Mouse (Mus musculus): Measurements from ENCODE around the gene Adh4. TPM values are rescaled to one million over a fixed set of nuclear protein-coding genes. Genes with fewer than 3 reads are reported as not detected.
"Not testable (repeated sequence)": the region's sequence is repeated elsewhere in the genome, so short reads cannot be mapped to it uniquely, and the experiment has no call there.

The Adh4 gene
- polyA plus RNA-seq (2015; fragmentation: Nextera tagmentation; extraction: Ambion mirVana): not detected in 2 replicates

DNA sequence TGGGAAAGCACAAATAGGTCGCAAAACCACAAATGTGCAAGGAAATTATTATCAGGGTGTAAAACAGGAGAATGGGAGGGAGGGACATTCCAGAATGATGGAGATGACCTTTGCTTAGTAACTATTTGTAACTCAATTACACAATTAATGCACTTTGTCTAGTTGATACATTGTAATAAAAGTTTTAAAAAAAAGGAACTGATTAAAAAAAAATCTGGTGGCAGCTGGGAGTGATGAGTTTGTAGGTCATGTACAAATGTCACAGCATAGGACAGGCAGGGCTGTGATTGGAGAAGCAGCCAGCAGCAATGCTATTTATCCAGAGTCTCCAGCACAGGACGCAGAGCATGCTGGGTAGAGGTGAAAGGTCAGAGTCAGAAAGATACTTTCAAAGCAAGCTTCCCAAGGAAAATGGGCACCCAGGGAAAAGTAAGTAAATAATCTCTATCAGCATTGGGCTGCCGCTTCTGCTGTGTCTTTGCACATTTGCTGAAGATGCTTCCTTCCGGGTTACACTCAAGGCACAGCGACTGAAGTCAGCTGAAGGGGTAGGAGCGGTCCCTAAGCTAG, at the start of gene Adh4:
TSS of gene Adh4 (plus strand) at position 346 of the 570 bp plus-strand sequence.
- Histone ChIP-seq H3K4me1 (no peaks in the 10 kb centered on the region), H3K4me2 (no peak within 1 kb of the TSS), H3K36me3 (replicated peaks) (no peaks in the 10 kb centered on the region), H3K4me3 (no peak within 1 kb of the TSS), H3K27me3 (replicated peaks) (no peaks in the 10 kb centered on the region), H3K9ac (no peak within 1 kb of the TSS), H3K9me3 (no peaks in the 10 kb centered on the region), H3K27ac (no peak within 1 kb of the TSS)
- no peak for ATAC-seq (replicated peaks)
- 79% methylated on average over 6 of the region's 6 CpGs for WGBS

- no peaks in the 10 kb centered on the region for H3K9me3 ChIP-seq
- no peaks in the 10 kb centered on the region for H3K4me1 ChIP-seq
- no peaks in the 10 kb centered on the region for H3K36me3 ChIP-seq (replicated peaks)
- H3K9ac ChIP-seq: no peak overlapping the region
- ATAC-seq (replicated peaks): no peak
- H3K27ac ChIP-seq: no peak overlapping the region
- no peak overlapping the region for H3K4me3 ChIP-seq
- H3K27me3 ChIP-seq (replicated peaks): no peaks in the 10 kb centered on the region
- H3K4me2 ChIP-seq: no peak overlapping the region
- WGBS: 85% methylated on average over 2 of the region's 2 CpGs
Measured at GRCm38 (mm10) chr3:138366181-138366580, 49.1 kb upstream of the Adh4 start.

DNA sequence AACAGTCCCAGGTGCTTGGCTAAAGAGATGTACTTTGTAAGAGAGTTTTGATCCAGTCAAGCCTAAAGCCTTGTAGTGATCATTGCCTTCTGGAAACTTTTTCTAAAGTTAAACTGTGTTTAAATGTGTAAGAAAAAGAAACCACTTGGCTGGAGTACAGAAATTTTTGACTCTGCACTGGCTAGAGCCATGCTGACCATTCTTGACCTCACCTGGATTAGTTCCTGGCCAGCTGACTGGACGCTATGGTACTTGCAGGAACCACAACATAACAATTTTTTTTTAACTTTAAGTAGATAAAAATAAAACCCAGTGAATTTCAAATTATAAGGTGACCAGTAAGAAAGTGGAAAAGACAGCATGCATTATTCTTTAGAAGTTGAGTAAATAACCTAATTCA, 45.7 kb upstream of the Adh4 start:
- 93% methylated on average over 1 of the region's 1 CpGs for WGBS
- no peaks in the 10 kb centered on the region for H3K9me3 ChIP-seq

DNA sequence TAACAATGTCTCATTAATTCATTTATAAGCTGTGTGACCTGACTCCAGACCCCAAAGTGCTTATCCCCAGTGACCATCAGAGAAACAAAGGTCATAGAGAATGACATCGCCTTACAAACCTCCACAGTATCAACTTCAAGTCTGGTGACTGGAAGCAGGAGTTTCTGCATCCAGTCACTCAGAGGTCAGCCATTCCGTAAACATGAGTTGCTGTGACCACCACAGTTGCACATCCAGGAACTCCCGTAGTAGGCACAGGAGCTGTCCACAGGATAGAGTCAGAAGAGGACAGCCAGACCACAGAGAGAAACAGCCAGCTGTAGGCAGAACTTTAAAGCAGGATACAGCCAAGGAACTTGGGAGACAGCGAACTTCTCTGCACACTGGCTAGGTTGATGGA, 45.0 kb upstream of the Adh4 start:
- not testable (repeated sequence) for H3K4me1 ChIP-seq; H3K27ac ChIP-seq; H3K27me3 ChIP-seq (replicated peaks); H3K9me3 ChIP-seq; ATAC-seq (replicated peaks); H3K4me2 ChIP-seq; H3K4me3 ChIP-seq; H3K36me3 ChIP-seq (replicated peaks); H3K9ac ChIP-seq
- WGBS: 82% methylated on average over 4 of the region's 4 CpGs

More for the DNA sequence above, 45.7 kb upstream of the Adh4 start:
- H3K4me3 ChIP-seq: no peak overlapping the region
- no peak overlapping the region for H3K4me2 ChIP-seq
- no peak for ATAC-seq (replicated peaks)
- no peak overlapping the region for H3K9ac ChIP-seq
- H3K27me3 ChIP-seq (replicated peaks): no peaks in the 10 kb centered on the region
- H3K36me3 ChIP-seq (replicated peaks): no peaks in the 10 kb centered on the region
- H3K27ac ChIP-seq: no peak overlapping the region
- no peaks in the 10 kb centered on the region for H3K4me1 ChIP-seq

GRCm38 (mm10) chr3:138373920-138374319, 41.3 kb upstream of the Adh4 start:
- Histone ChIP-seq H3K9ac (no peak overlapping the region), H3K4me3 (no peak overlapping the region), H3K9me3 (no peaks in the 10 kb centered on the region), H3K36me3 (replicated peaks) (no peaks in the 10 kb centered on the region), H3K4me2 (no peak overlapping the region), H3K27ac (no peak overlapping the region), H3K4me1 (no peaks in the 10 kb centered on the region), H3K27me3 (replicated peaks) (no peaks in the 10 kb centered on the region)
- ATAC-seq (replicated peaks): no peak
- 76% methylated on average over 4 of the region's 4 CpGs for WGBS

DNA sequence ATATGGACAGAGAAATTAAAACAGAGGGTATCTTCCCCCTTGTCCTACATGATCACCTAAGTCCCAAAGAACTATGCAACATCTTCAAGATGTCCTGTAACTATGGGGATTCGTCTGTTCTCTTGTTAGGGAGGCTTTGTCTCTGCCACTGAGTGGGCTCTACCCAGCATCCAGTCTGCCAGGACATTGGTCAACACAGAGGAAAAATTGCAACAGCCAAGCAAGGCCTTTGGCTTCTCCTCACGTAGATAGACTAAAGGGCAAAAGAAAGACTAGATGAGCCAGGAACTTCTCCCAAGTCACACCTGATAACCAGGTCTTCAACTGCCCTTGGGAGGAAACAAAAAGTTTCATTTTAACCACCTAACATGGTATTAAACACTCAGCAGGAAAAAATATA, 40.1 kb upstream of the Adh4 start:
- Histone ChIP-seq H3K4me2 (no peak overlapping the region), H3K4me3 (no peak overlapping the region), H3K9me3 (no peaks in the 10 kb centered on the region), H3K4me1 (no peaks in the 10 kb centered on the region), H3K9ac (no peak overlapping the region), H3K27ac (no peak overlapping the region), H3K36me3 (replicated peaks) (no peaks in the 10 kb centered on the region), H3K27me3 (replicated peaks) (no peaks in the 10 kb centered on the region)
- 90% methylated on average over 2 of the region's 2 CpGs for WGBS
- no peak for ATAC-seq (replicated peaks)

- WGBS: 30% methylated on average over 3 of the region's 3 CpGs
- Histone ChIP-seq H3K9me3 (no peaks in the 10 kb centered on the region), H3K4me3 (no peak overlapping the region), H3K27ac (no peak overlapping the region), H3K9ac (no peak overlapping the region), H3K36me3 (replicated peaks) (no peaks in the 10 kb centered on the region), H3K4me2 (no peak overlapping the region), H3K4me1 (no peaks in the 10 kb centered on the region), H3K27me3 (replicated peaks) (no peaks in the 10 kb centered on the region)
- ATAC-seq (replicated peaks): no peak
Measured at GRCm38 (mm10) chr3:138381133-138381532, 34.1 kb upstream of the Adh4 start.

- Histone ChIP-seq H3K27ac (no peak overlapping the region), H3K4me2 (no peak overlapping the region), H3K9me3 (no peaks in the 10 kb centered on the region), H3K36me3 (replicated peaks) (no peaks in the 10 kb centered on the region), H3K4me3 (no peak overlapping the region), H3K9ac (no peak overlapping the region), H3K4me1 (no peaks in the 10 kb centered on the region), H3K27me3 (replicated peaks) (no peaks in the 10 kb centered on the region)
- WGBS: 89% methylated on average over 6 of the region's 6 CpGs
- ATAC-seq (replicated peaks): no peak
Measured at GRCm38 (mm10) chr3:138387155-138387554, 28.1 kb upstream of the Adh4 start.

- H3K9me3 ChIP-seq: no peaks in the 10 kb centered on the region
- WGBS: 76% methylated on average over 3 of the region's 3 CpGs
- H3K9ac ChIP-seq: no peak overlapping the region
- H3K27me3 ChIP-seq (replicated peaks): no peaks in the 10 kb centered on the region
- no peaks in the 10 kb centered on the region for H3K4me1 ChIP-seq
- no peak overlapping the region for H3K27ac ChIP-seq
- H3K4me2 ChIP-seq: no peak overlapping the region
- no peak for ATAC-seq (replicated peaks)
- H3K36me3 ChIP-seq (replicated peaks): no peaks in the 10 kb centered on the region
- H3K4me3 ChIP-seq: no peak overlapping the region
Measured at GRCm38 (mm10) chr3:138404872-138405271, 10.4 kb upstream of the Adh4 start.

GRCm38 (mm10) chr3:138405341-138405740, 9.9 kb upstream of the Adh4 start:
- Histone ChIP-seq H3K4me3 (no peak overlapping the region), H3K27me3 (replicated peaks) (no peaks in the 10 kb centered on the region), H3K36me3 (replicated peaks) (no peaks in the 10 kb centered on the region), H3K9ac (no peak overlapping the region), H3K4me2 (no peak overlapping the region), H3K4me1 (no peaks in the 10 kb centered on the region), H3K9me3 (no peaks in the 10 kb centered on the region), H3K27ac (no peak overlapping the region)
- ATAC-seq (replicated peaks): no peak
- 56% methylated on average over 3 of the region's 3 CpGs for WGBS

DNA sequence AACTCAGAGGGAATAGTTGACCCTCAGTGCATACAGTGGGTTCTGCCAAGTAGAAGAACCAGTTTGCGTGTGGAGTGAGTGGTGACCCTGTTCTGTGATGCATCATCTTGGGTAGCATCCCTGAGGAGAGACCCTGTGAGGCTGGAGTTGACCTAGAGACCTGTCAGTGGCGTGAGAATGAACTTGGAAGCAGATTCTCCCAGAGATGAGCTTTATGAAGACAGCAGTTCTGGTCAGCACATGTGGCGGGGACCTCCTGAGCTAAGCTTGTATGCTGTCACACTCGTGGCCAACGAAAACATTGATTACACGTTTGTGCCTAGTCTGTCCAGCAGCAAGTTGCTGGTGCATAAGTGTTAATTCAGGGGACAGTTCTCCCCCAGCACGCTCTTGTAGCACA, 9.4 kb upstream of the Adh4 start:
- Histone ChIP-seq H3K4me3 (no peak overlapping the region), H3K27ac (no peak overlapping the region), H3K4me2 (no peak overlapping the region), H3K9me3 (no peaks in the 10 kb centered on the region), H3K4me1 (no peaks in the 10 kb centered on the region), H3K36me3 (replicated peaks) (no peaks in the 10 kb centered on the region), H3K9ac (no peak overlapping the region), H3K27me3 (replicated peaks) (no peaks in the 10 kb centered on the region)
- ATAC-seq (replicated peaks): no peak
- WGBS: 79% methylated on average over 7 of the region's 7 CpGs

DNA sequence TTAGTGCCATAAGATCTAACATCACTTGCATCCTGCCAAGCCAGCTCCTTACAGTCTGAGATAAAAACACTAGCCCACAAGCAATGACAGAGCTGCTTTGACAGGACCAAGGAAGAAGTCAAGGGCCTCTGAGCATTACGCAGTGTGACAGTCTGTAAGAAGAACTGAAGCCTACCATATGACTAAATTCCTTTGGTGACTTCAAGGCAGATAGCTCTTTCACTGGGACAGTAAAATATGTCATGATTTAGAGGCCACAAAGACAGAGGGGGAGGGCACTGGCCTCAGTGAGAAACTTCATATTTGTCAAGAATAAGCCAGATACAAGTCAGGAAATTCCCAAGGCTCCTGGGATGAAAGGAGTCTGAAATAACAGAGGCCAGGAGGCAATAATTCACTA, 7.3 kb upstream of the Adh4 start:
- H3K27me3 ChIP-seq (replicated peaks): no peaks in the 10 kb centered on the region
- H3K9ac ChIP-seq: no peak overlapping the region
- H3K4me3 ChIP-seq: no peak overlapping the region
- H3K36me3 ChIP-seq (replicated peaks): no peaks in the 10 kb centered on the region
- H3K27ac ChIP-seq: no peak overlapping the region
- no peaks in the 10 kb centered on the region for H3K9me3 ChIP-seq
- 92% methylated on average over 1 of the region's 1 CpGs for WGBS
- H3K4me1 ChIP-seq: no peaks in the 10 kb centered on the region
- no peak for ATAC-seq (replicated peaks)
- no peak overlapping the region for H3K4me2 ChIP-seq

GRCm38 (mm10) chr3:138409585-138409984, 5.7 kb upstream of the Adh4 start:
- no peak overlapping the region for H3K4me3 ChIP-seq
- H3K9me3 ChIP-seq: no peaks in the 10 kb centered on the region
- no peak overlapping the region for H3K4me2 ChIP-seq
- H3K9ac ChIP-seq: no peak overlapping the region
- WGBS: 94% methylated on average over 1 of the region's 1 CpGs
- no peak overlapping the region for H3K27ac ChIP-seq
- no peak for ATAC-seq (replicated peaks)
- no peaks in the 10 kb centered on the region for H3K36me3 ChIP-seq (replicated peaks)
- H3K27me3 ChIP-seq (replicated peaks): no peaks in the 10 kb centered on the region
- H3K4me1 ChIP-seq: no peaks in the 10 kb centered on the region
